Mouse (Mus musculus) testis, adult 2 months (tissue): ENCODE measurements around the gene Tpgs1. TPM values are rescaled to one million over a fixed set of nuclear protein-coding genes. Genes with fewer than 3 reads are reported as not detected.

Source experiments
- H3K27ac ChIP-seq: fragments of 200-500 bp; 2 replicates; pipeline ENCODE4 v1.5.1; 2012; ENCODE audit warnings: low read depth, low read length; ENCODE audit not compliant: control insufficient read depth, insufficient read depth
- H3K27me3 ChIP-seq: fragments of 200-500 bp; 2 replicates; pipeline ENCODE4 v1.6.1; 2012; ENCODE audit warnings: mild to moderate bottlenecking, low read length, moderate library complexity; ENCODE audit not compliant: control insufficient read depth, insufficient read depth
- H3K36me3 ChIP-seq: fragments of 200-500 bp; 2 replicates; pipeline ENCODE4 v1.6.1; 2012; ENCODE audit warnings: mild to moderate bottlenecking, low read length; ENCODE audit not compliant: control insufficient read depth, insufficient read depth
- H3K4me1 ChIP-seq: fragments of 200-500 bp; 2 replicates; pipeline ENCODE4 v1.6.1; 2012; ENCODE audit warnings: low read length; ENCODE audit not compliant: control insufficient read depth, insufficient read depth
- H3K4me3 ChIP-seq: fragments of 200-500 bp; 2 replicates; pipeline ENCODE4 v1.5.1; 2012; ENCODE audit warnings: low read depth, mild to moderate bottlenecking, low read length, moderate library complexity, mixed read lengths; ENCODE audit not compliant: control insufficient read depth
- CTCF ChIP-seq: fragments of 200-500 bp; IDR thresholded peaks from 2 replicates; pipeline ENCODE4 v1.5.1; 2012; ENCODE audit warnings: low read depth, mild to moderate bottlenecking, inconsistent platforms, low read length, moderate library complexity; ENCODE audit not compliant: control insufficient read depth, insufficient read depth, insufficient replicate concordance
- POLR2A ChIP-seq: fragments of 200-500 bp; IDR thresholded peaks from 2 replicates; pipeline ENCODE4 v1.6.1; 2012; ENCODE audit warnings: low read depth, mild to moderate bottlenecking, inconsistent platforms, low read length, moderate library complexity; ENCODE audit not compliant: control insufficient read depth
- polyA plus RNA-seq: library from polyadenylated mRNA; depleted of rRNA; stranded (reverse); fragments of >200 nt; gene quantifications from 2 replicates; pipeline ENCODE4 v1.2.3, GENCODE M21; 2012

Tpgs1 gene
- polyA plus RNA-seq, 1 experiment = 33.9 TPM

- no peak for TF ChIP-seq POLR2A
- TF ChIP-seq CTCF = no peak
- Histone ChIP-seq H3K4me3 (peak overlapping the region; percentile 98), H3K27ac (peak overlapping the region; percentile 86), H3K36me3 (no peaks in the 10 kb centered on the region), H3K4me1 (peaks cover 10% of the 10 kb centered on the region), H3K27me3 (no peaks in the 10 kb centered on the region)
Measured at GRCm38 (mm10) chr10:79680606-79681495, 11.7 kb downstream of the Tpgs1 start.

GRCm38 (mm10) chr10:79681591-79682245 is 12.5 kb downstream of the Tpgs1 start, which contains the start of gene Cdc34:
Gene Cdc34, plus strand, starts transcription at chr10:79682195.
- peak within 1 kb of the TSS; percentile 86 for H3K27ac ChIP-seq

GRCm38 (mm10) chr10:79682551-79682915 is 13.4 kb downstream of the Tpgs1 start:
- no peak for TF ChIP-seq POLR2A
- TF ChIP-seq CTCF = no peak
- H3K27me3 ChIP-seq = no peaks in the 10 kb centered on the region
- peak overlapping the region; percentile 71 for H3K27ac ChIP-seq
- peaks cover 10% of the 10 kb centered on the region for H3K4me1 ChIP-seq
- peak overlapping the region; percentile 98 for H3K4me3 ChIP-seq
- no peaks in the 10 kb centered on the region; the same call in 1 of the 2 replicates for H3K36me3 ChIP-seq

More at GRCm38 (mm10) chr10:79681591-79682245, 12.5 kb downstream of the Tpgs1 start, which contains the start of gene Cdc34:
- Histone ChIP-seq H3K36me3 (no peaks in the 10 kb centered on the region), H3K4me3 (peak within 1 kb of the TSS; percentile 98), H3K27me3 (no peaks in the 10 kb centered on the region), H3K4me1 (peaks cover 10% of the 10 kb centered on the region)
- TF ChIP-seq POLR2A (peak; percentile 95), CTCF (0 out of 2 replicates have a peak, but pooled peaks have one; percentile 12)

- Histone ChIP-seq H3K4me3 (peak overlapping the region; percentile 98), H3K4me1 (peaks cover 10% of the 10 kb centered on the region), H3K36me3 (no peaks in the 10 kb centered on the region; the same call in 1 of the 2 replicates), H3K27me3 (no peaks in the 10 kb centered on the region), H3K27ac (no peak overlapping the region; the same call in 1 of the 2 replicates)
- TF ChIP-seq POLR2A (no peak), CTCF (no peak)
Measured at GRCm38 (mm10) chr10:79682916-79683582, 13.9 kb downstream of the Tpgs1 start.

GRCm38 (mm10) chr10:79683726-79684640 is 14.8 kb downstream of the Tpgs1 start:
- H3K4me3 ChIP-seq = peak overlapping the region; percentile 83
- peak overlapping the region; percentile 39; the same call in 1 of the 2 replicates for H3K27ac ChIP-seq
- H3K36me3 ChIP-seq = no peaks in the 10 kb centered on the region; the same call in 1 of the 2 replicates
- TF ChIP-seq CTCF (no peak), POLR2A (no peak)
- H3K4me1 ChIP-seq = peaks cover 10% of the 10 kb centered on the region
- H3K27me3 ChIP-seq = no peaks in the 10 kb centered on the region
